Mouse (Mus musculus) heart, adult 2 months (tissue): ENCODE measurements around the gene Cntn4. TPM values are rescaled to one million over a fixed set of nuclear protein-coding genes. Genes with fewer than 3 reads are reported as not detected.

ENCODE experiments used
- DNase-seq, 2 experiments: peaks; one replicate each; pipeline ENCODE4 v3.0.0; 2021
- H3K27ac ChIP-seq: fragments of 200-600 bp; 2 replicates; pipeline ENCODE4 v1.8.1; 2022
- H3K27me3 ChIP-seq: fragments of 200-500 bp; 2 replicates; pipeline ENCODE4 v1.6.1; 2012; ENCODE audit warnings: mild to moderate bottlenecking, low read length, inconsistent platforms, mixed read lengths; ENCODE audit not compliant: control insufficient read depth, insufficient read depth
- H3K36me3 ChIP-seq: fragments of 200-500 bp; 2 replicates; pipeline ENCODE4 v1.6.1; 2012; ENCODE audit warnings: low read length, inconsistent platforms; ENCODE audit not compliant: control insufficient read depth, insufficient read depth
- H3K4me1 ChIP-seq: fragments of 200-500 bp; 2 replicates; pipeline ENCODE4 v1.6.1; 2011; ENCODE audit warnings: low read length; ENCODE audit not compliant: control insufficient read depth, insufficient read depth
- H3K4me3 ChIP-seq: fragments of 200-600 bp; 2 replicates; pipeline ENCODE4 v1.8.1; 2022
- H3K79me2 ChIP-seq: fragments of 200-500 bp; replicated peaks from 2 replicates; pipeline ENCODE4 v1.6.1; 2012; ENCODE audit warnings: mild to moderate bottlenecking, inconsistent platforms, low read length, moderate library complexity, mixed read lengths; ENCODE audit not compliant: control insufficient read depth, insufficient read depth
- H3K9ac ChIP-seq: fragments of 200-500 bp; 2 replicates; pipeline ENCODE4 v1.6.1; 2012; ENCODE audit warnings: low read depth, mild to moderate bottlenecking, control low read depth, inconsistent platforms, low read length, mixed read lengths
- CTCF ChIP-seq: fragments of 200-600 bp; IDR thresholded peaks from 2 replicates; pipeline ENCODE4 v1.8.1; 2022; ENCODE audit warnings: antibody characterized with exemption, mild to moderate bottlenecking, moderate library complexity
- EP300 ChIP-seq: fragments of 200-500 bp; IDR thresholded peaks from 2 replicates; pipeline ENCODE4 v1.6.1; 2011; ENCODE audit warnings: low read depth, low read length, control low read depth; ENCODE audit not compliant: insufficient read depth
- POLR2A ChIP-seq: fragments of 200-500 bp; IDR thresholded peaks from 2 replicates; pipeline ENCODE4 v1.6.1; 2011; ENCODE audit warnings: mild to moderate bottlenecking, low read depth, low read length, control low read depth; ENCODE audit not compliant: insufficient read depth
- WGBS: fragments of 180-500 bp; shearing (Covaris S2); methylation state at CpG from one replicate; pipeline ENCODE4 v1.1.7; 2018; 5-methylcytosine and 5-hydroxymethylcytosine counted together
- intact Hi-C: fragments of 180-260 bp; cut with DNase I; formaldehyde crosslinking; loops from one replicate; pipeline ENCODE4 v1.15.1; 2025
- polyA plus RNA-seq: library from polyadenylated mRNA; depleted of rRNA; stranded (reverse); fragments of >200 nt; gene quantifications from 2 replicates; pipeline ENCODE4 v1.2.3, GENCODE M21; 2012
- total RNA-seq, 2 experiments: library from RNA; stranded (reverse); gene quantifications; 2 replicates each; pipeline ENCODE4 v1.2.3; 2021

Gene Cntn4
- total and polyA plus RNA-seq, 3 experiments: 0.04 TPM; not detected in 2

DNA sequence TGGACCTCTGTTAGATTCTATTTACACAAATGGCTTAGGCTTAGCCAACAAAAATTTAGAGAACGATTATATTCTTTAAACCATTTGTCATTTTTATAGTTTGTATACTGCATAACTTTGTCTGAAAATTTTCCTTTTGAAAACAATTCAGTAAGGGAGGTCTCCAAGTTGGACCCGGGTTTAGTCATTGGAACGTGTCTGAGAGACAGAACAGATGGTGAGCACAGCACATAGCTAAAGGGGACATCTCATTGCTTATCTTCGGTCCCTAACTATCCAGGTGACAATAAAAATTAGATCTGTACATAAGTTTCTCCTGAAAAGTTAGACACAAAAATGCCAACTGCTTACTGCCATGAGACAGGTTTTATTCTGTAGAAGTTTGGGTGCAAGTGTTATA is 420.4 kb downstream of the Cntn4 start:
- Histone ChIP-seq H3K4me1 (no peaks in the 10 kb centered on the region), H3K9ac (no peak overlapping the region), H3K36me3 (no peaks in the 10 kb centered on the region), H3K27ac (no peak overlapping the region), H3K27me3 (no peaks in the 10 kb centered on the region), H3K4me3 (no peak overlapping the region), H3K79me2 (no peaks in the 10 kb centered on the region)
- intact Hi-C loops: no loop called here
- DNase-seq: no peak
- WGBS: 63% methylated on average over 4 of the region's 4 CpGs
- TF ChIP-seq CTCF: no peak
- TF ChIP-seq POLR2A: no peak
- TF ChIP-seq EP300: no peak

DNA sequence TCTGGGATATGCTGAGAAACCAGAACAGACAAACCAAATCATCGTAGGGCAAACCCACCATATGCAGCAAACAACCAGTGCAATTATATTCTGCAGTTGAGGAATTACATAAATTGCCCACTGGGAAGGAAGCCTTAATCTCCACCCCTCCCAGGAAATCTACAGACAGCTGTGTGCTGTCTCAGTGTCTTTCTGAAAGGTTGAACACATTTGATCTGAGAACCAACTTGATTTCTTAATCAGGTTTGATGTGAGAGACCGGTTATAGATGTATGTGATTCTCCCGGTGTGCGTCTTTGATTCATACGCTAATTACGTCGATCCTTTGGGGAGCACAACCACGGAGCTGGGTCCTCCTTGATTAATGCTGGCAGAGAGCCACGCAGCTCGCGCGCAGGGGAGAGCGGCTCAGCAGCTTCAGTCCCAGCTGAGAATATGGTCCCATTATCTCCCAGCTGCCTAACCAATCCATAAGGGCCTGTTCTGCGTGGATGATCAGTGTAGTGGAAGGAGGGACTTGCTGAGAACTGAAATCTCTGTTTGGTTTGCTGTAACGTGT is 441.1 kb downstream of the Cntn4 start:
- Histone ChIP-seq H3K9ac (no peak overlapping the region), H3K27me3 (no peaks in the 10 kb centered on the region), H3K4me1 (no peaks in the 10 kb centered on the region), H3K79me2 (no peaks in the 10 kb centered on the region), H3K4me3 (no peak overlapping the region), H3K27ac (no peak overlapping the region), H3K36me3 (no peaks in the 10 kb centered on the region)
- intact Hi-C loops: no loop called here
- DNase-seq: no peak
- 23% methylated on average over 15 of the region's 15 CpGs for WGBS
- TF ChIP-seq CTCF (no peak), EP300 (no peak), POLR2A (no peak)

DNA sequence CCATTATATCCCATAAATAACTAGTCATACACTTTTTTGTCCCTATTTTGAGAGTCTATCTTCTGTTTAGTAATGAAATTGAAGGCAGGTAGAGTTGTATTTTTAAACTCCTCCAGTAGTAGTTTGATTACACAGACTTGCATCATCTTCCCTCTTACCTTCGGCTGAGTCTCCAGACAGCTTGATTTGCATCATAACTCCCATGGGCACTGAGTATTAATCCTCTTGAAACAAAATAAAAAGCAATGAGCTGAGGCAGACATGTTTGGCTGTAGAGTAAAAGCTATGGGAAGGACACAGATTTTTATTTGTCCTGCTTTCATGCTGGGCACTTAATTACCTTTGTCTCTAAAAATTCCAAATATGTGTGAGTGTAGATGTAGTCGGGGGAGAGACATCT is 476.1 kb downstream of the Cntn4 start:
- 55% methylated on average over 2 of the region's 2 CpGs for WGBS

DNA sequence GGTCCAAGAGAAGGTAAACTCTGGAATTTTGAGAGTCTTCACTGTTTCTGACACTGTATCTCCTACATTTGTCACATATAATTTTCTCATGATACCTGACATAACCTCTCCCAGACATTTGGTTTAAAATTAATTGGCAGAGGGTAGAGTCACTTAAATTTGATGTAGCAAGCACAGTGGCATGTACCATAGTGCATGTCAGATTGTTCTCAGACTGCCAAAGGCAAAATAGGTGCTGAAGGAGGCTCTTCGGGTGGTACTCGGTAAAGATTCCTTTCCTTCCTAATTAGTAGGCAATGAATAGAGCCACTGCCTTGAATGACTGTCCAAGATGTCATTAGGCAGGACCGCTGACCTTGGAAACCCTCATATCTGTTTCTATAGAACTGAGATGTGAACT is 477.9 kb downstream of the Cntn4 start:
- TF ChIP-seq CTCF: no peak
- no peak for TF ChIP-seq EP300
- no peak for TF ChIP-seq POLR2A
- Histone ChIP-seq H3K27me3 (no peaks in the 10 kb centered on the region), H3K4me1 (no peaks in the 10 kb centered on the region), H3K36me3 (no peaks in the 10 kb centered on the region), H3K4me3 (no peak overlapping the region), H3K27ac (no peak overlapping the region), H3K79me2 (no peaks in the 10 kb centered on the region), H3K9ac (no peak overlapping the region)
- 80% methylated on average over 3 of the region's 3 CpGs for WGBS
- intact Hi-C loops: no loop called here
- no peak for DNase-seq

More for the DNA sequence above, 476.1 kb downstream of the Cntn4 start:
- intact Hi-C loops: no loop called here
- H3K4me3 ChIP-seq: no peak overlapping the region
- no peaks in the 10 kb centered on the region for H3K79me2 ChIP-seq
- no peaks in the 10 kb centered on the region for H3K4me1 ChIP-seq
- no peaks in the 10 kb centered on the region for H3K36me3 ChIP-seq
- no peak for DNase-seq
- H3K9ac ChIP-seq: no peak overlapping the region
- TF ChIP-seq EP300 (no peak), POLR2A (no peak), CTCF (no peak)
- H3K27ac ChIP-seq: no peak overlapping the region
- no peaks in the 10 kb centered on the region for H3K27me3 ChIP-seq

DNA sequence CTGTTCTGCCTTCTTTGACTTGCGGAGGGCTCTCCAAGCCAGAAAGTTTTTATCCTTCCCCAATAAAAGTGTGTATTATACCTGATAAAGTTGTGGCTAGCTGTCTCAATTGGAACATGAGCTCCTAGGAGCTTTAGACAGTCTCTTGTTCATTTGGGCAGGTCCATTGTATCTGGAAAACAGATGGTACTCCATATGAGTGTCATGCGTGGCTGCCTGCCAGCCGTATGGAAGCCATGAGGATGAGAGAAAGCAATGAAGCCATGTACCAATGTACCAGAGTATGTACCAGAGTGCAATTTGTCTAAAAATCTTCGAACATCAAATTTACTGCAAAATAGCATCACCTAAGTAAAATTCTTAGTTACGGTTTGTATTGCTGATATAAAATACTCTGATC is 500.1 kb downstream of the Cntn4 start:
- no peak for DNase-seq
- no peaks in the 10 kb centered on the region for H3K79me2 ChIP-seq
- H3K36me3 ChIP-seq: no peaks in the 10 kb centered on the region
- H3K9ac ChIP-seq: no peak overlapping the region
- no peak for TF ChIP-seq POLR2A
- TF ChIP-seq EP300: no peak
- TF ChIP-seq CTCF: no peak
- no peaks in the 10 kb centered on the region for H3K27me3 ChIP-seq
- no peaks in the 10 kb centered on the region for H3K4me1 ChIP-seq
- 77% methylated on average over 5 of the region's 5 CpGs for WGBS
- H3K4me3 ChIP-seq: no peak overlapping the region
- intact Hi-C loops: no loop called here
- H3K27ac ChIP-seq: no peak overlapping the region

DNA sequence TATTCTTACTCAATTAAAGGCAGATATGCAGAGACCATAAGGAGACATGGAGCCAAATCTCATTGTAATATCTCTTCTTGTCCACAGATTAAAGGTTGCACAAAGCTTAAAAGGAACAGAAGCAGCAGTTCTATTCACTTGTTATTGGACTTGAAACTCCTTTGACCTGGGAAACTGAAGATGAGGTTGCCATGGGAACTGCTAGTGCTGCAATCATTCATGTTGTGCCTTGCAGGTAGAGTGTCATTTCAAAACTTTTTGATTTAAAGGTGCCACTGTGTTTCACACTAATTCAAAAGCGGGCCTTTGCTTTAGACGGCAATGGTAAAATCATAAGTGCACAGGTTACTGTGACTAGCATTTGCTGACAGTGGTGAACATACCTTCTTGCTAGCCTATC is 504.1 kb downstream of the Cntn4 start:
- Histone ChIP-seq H3K4me1 (no peaks in the 10 kb centered on the region), H3K27ac (no peak overlapping the region), H3K27me3 (no peaks in the 10 kb centered on the region), H3K9ac (no peak overlapping the region), H3K36me3 (no peaks in the 10 kb centered on the region), H3K79me2 (no peaks in the 10 kb centered on the region), H3K4me3 (no peak overlapping the region)
- intact Hi-C loops: no loop called here
- DNase-seq: no peak
- no peak for TF ChIP-seq POLR2A
- TF ChIP-seq EP300: no peak
- no peak for TF ChIP-seq CTCF
- 79% methylated on average over 2 of the region's 2 CpGs for WGBS
